Mouse (Mus musculus) neutrophil, adult 5-6 weeks (primary cell): ENCODE measurements around the gene Rrp7a. TPM values are rescaled to one million over a fixed set of nuclear protein-coding genes. Genes with fewer than 3 reads are reported as not detected.

Experiments used
- ATAC-seq: fragments of 151-379, 151-347 bp; 2 replicates; pipeline ENCODE4 v1.8.0; 2017; ENCODE audit warnings: mild to moderate bottlenecking, moderate TSS enrichment; ENCODE audit not compliant: insufficient number of reproducible peaks, poor library complexity, low FRiP score, severe bottlenecking; ENCODE audit errors: extremely low read depth
- total RNA-seq: library from RNA; stranded (forward); fragments of 200-1000 nt; gene quantifications from 2 replicates; pipeline ENCODE4 v1.2.3, GENCODE M21; 2017

Rrp7a gene
- total RNA-seq, 1 experiment from 2014 or later, result 41.4 TPM

DNA sequence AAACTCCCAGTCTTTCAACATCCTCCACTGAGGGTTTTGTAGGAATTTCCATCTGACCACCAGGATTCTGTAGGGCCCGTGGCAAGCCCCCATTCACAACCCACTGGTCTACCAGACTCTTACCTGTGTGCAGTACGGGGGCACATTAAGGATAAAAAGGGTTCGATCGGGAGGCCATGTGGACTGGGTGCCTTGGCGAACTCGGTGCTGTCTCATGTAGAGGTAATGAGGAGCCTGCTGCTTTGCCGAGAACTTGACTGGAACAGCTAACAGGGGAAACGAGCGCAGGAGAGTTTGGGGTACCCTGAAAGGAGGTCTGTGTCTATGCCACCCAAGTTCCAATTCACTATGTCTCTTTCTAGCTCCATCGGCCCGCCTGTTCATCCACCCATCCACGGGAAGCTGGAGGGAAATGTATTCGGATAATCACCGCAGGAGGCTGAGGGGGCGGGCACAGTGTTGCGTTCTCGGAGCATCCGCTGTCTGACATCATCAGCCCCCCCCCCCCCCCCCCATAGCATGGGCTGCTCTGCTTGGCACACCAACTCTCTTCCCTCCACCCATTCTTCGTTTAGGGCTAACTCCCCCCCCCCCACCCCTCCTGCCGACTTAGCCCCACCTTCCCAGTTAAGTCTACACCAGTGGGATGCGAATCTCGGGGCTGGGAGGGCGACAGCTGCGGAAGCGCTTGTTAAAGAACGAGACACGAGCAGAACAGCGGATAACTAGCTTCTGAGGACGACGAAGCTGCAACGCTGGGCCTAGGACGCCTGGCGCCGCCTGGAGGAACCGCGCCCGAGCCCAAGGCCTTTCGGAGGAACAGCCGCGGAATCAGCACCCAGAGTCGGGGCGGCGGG, 664 bp downstream of the Rrp7a start:
- no peak for ATAC-seq

DNA sequence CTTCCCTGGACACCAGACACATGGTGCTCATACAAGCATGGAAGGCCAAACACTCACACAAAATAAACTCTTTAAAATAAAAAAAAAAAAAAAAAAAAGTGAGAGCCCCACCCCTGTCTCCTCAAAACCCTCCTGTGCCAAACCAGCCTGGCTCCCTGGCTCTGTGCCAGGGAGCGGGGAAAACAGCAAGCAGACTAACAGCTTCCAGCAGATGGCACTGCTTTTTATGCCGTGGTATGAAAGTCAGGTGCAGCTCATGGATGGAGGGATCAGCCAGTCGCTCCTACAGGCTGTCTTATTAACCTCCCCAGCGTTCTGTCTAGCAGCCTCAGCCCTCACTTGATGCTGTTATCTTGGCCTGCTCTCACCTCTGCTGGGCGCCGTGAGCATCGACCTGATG, 4.2 kb downstream of the Rrp7a start:
- ATAC-seq, result no peak

GRCm38 (mm10) chr15:83115071-83115470, 7.5 kb downstream of the Rrp7a start:
- ATAC-seq, result no peak

- ATAC-seq, result no peak
These were observed 8.5 kb downstream of the Rrp7a start for GRCm38 (mm10) chr15:83114106-83114505.

DNA sequence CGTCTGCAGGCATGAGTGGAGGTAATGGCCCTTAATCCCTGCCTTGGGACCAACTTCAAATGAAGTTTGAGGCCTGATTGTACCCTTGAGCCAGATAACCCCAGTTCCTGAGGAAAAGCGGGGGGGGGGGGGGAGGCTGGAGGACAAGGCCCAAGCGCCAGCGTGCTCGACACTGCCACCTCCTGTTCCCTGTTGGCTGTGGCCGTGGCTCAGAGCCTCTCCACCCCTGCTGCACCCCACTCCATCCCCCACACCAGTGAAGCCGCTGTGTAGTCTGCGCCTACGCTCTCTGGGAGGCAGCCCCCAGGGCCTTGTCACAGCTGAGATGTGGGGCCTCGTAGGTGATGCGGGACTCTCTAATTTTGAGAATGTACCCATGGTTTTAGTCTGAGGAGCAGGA, 9.7 kb downstream of the Rrp7a start:
- peak; percentile 24; the same call in 1 of the 2 replicates for ATAC-seq

DNA sequence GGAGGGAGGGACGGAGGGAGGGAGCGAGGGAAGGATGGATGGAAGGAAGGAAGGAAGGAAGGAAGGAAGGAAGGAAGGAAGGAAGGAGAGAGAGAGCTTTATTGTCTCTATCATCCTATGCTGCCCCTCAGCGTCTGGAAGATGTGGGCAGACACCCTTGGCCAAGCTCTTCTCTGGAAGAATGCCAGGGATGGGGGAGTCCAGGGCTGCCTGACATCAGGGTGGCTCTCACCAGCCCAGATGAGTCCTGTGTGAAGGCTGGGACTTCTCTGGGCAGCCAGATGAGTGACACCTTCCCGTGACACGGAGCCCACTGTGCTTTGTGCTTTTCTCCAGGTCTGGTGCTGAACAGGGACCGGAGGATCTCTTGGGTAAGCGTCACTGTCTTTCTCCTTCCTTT, 10.7 kb downstream of the Rrp7a start:
- no peak for ATAC-seq

DNA sequence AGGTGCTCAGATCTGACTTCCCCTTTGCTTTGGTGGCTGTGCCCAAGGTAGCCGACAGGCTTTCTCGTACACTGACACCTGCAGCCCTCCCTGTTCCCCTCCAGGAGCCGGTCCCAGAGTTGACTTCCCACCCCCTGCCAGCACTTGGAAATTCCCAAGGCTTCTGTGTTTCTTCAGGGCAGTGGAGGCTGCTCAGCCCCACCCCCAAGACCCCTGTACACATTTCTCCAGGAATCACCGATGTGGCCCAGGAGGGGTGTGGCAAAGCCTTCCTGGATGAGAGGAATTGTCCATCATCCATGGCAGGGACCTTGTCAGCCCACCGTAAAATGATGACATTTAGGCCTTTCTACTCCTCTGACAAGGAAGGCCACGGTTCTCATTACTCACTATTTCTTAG, 11.3 kb downstream of the Rrp7a start:
- ATAC-seq, result no peak

- no peak for ATAC-seq
These were observed 14.8 kb downstream of the Rrp7a start for GRCm38 (mm10) chr15:83107814-83108213.

DNA sequence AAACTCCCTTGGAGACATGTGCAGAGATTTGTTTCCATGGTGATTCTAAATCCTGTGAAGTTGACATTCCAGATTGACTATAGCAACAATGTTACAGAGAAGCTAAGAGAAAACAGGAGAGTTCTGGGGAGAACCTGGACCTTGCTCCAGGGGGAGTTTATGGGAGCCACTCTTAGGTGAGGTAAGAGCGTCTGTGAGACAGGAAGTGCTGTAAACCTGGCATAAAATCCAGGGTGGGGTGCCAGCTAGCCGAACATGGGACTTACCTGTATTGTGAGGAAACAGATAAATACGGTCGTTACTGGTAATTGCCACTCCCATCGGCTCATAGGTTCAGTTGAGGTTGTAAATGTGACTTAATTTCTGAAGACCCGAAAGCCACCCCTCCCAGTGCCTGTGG, 16.2 kb downstream of the Rrp7a start:
- ATAC-seq, result no peak

- no peak for ATAC-seq
These were observed 19.5 kb downstream of the Rrp7a start for GRCm38 (mm10) chr15:83103111-83103510.

- ATAC-seq, result no peak
These were observed 22.3 kb downstream of the Rrp7a start for GRCm38 (mm10) chr15:83100332-83100662.

DNA sequence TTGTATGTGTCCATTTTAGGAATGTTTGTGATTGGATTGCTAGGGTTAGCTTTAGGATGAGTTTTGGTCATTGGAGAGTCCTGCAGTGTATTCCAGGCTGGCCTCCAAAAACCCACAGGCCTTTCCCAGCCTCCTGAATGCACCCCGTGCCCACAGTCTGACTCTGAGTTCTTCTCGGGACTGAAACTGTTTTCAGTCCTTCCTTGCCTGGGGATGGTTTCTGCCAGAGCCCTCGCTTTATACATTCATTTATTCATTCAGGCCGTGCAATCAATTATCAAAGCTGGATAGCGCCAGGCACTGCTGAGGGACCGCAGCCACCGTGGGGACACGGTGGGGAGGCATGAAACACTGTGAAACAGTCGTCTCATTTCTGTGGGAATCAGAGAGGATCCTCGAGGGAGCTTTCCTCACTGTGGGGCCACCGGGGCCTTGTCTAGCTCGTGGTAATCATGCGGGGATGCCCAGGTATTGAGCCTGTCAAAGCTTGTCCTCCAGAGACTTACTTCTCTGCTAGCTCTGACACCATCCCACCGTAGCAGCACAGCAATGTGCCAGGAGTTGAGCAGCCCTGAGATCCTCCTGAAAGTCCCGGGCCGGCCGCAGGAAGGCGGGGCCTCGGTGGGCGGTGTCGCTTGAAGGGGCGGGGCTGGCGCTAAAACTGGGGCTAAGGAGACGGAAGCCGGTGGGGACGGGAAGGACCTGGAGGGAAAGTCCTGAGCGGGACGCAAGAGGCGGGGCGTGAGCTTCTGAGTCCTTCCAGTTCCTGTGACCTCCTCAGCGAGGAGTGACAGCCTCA, 22.9 kb downstream of the Rrp7a start:
- ATAC-seq, result peak; percentile 76

DNA sequence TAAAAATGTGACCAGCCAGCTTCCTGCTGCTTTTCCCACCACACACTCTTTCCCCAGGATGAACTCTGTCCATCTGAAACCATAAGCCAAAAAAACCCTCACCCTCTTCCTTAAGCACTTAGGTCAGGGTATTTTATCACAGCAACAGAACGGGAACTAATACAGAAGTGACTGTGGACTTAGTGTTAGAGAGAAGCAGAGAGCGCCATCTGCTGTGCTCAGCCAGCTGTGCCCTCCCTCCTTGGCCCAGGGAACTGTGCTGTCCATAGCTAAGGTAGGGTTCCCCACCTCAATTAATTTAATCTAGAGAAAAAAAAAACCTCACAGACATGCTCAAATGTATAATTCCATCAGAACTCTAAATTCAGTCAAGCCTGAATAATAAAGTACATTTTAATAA, 26.7 kb downstream of the Rrp7a start:
- peak; percentile 42; the same call in 1 of the 2 replicates for ATAC-seq

DNA sequence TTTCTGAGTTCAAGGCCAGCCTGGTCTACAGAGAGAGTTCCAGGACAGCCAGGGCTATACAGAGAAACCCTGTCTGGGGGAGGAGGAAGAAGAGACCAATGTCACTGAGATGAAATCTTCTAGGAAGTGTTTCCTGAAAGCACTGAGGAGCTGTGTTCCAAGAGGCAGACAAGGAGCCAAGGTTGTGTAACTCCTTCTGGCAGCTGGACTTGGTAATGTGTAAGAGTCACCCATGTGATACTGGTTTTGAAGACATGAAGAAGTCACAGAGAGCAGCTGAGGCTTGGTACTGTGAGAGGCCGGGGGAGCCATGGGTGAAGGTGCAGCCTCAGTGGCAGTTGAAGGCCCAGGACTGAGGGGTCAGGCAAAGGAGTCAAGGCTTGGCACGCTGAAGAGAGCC, 28.9 kb downstream of the Rrp7a start:
- ATAC-seq, result no peak

DNA sequence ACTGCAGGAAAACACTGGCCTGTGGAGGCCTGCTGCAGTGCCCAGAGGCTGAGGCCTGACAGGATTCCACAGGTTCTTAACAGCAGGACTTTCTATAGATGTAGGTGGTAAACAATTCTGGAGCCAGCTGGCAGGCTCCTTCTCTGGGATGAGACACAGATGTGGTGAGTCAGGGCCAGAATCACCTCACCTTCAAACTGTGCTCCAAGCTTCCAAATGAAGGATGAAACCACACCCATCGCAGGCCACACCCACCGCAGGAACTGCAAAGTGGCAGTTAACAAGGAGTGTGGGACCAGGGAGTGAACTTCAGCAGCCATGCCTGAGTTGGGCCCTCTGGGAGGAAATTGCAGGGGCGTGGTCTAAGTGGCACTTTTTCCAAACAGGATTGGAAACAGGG, 31.7 kb downstream of the Rrp7a start:
- ATAC-seq, result no peak

GRCm38 (mm10) chr15:83089429-83089605, 33.3 kb downstream of the Rrp7a start, which contains the start of gene Serhl:
TSS of gene Serhl (plus strand) at chr15:83089506.
- ATAC-seq, result no peak

DNA sequence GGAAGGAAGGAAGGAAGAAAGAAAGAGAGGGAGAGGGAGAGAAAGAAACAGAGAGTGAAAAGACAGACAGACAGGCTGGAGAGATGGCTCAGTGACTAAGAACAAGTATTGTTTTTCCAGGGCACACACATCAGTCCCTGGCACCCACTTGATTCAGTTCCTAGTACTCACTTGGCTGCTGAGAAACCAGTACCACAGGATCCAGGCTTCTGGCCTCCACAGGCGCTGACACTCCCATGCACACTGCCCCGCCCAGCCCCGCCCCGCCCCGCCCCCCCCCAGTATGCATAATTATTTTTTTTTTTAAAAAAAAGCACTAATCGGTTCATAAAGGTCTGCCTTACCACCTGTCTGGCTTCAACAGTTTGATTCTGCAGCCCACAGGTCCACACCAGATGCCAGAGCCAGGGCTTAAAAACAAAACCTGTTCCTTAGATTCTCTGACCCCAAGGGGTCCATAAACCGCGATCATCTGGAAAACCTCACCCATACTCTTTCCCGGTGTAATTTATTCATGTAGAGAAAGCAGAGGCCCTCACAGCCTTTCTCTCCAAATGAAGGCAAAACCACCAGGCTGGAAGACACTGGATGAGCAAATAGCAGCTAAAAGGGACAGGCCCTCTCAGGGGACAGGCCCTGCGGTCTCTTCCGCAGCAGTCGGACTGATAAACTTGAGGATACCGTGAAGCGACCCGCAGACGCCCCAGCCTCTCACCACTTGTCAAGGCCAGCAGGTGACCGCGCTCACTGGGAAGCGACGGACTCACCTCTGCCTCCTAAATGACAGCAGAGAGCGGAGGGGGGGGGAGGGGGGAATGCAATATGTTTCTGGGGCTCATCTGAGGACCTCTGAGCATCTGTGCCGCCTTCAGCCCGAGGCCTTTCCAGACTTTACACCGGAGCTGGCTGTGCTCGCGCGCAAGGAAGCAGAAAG, 33.8 kb downstream of the Rrp7a start:
- no peak for ATAC-seq

GRCm38 (mm10) chr15:83086636-83087328, 35.8 kb downstream of the Rrp7a start:
- ATAC-seq, result no peak

DNA sequence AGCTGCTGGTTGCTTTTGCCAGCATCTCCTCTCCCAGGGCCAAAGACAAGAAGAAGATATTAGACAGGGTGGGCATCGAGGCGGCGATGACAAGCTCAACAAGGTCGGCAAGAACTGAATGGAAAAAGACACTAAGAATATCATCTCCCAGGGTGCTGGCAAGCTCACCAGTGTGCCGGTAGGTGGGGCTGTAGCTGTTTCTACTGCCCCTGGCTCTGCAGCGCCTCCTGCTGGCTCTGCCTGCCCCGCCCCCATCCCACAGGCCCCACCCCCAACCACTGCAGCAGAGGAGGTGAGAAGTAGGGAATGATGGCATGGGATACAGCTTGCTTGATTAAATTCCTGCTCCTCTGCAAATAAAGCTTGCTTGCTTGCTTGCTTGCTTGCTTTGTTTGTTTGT, 36.7 kb downstream of the Rrp7a start:
- peak; percentile 24; the same call in 1 of the 2 replicates for ATAC-seq
